Mouse (Mus musculus): ENCODE data around the gene Prex1. TPM values are rescaled to one million over a fixed set of nuclear protein-coding genes. Genes with fewer than 3 reads are reported as not detected.

Prex1 gene
- polyA plus RNA-seq, 1 experiment from 2014 or later: 16.1 TPM

DNA sequence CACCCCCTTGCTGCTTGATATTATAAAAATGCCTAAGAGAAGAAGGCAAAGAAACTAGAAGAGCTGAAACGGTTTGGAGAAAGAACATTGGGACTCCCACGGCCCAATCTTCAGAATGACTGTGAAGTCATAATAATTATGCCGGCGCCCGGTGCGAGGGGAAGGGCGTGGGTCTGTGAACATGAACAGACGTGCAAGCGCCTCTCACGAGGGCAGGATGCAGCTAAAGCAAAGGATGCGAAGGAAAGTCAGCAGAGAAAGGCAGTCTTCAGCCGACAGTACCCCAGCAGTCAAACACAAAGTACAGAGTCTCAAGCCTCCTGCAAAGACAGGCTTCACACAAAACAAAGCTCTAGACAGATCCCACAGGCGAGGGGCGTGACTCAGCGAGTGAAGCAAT, 49.1 kb downstream of the Prex1 start:
- Histone ChIP-seq H3K9ac (ENCODE audit: low read depth, low read length) (no peak overlapping the region), H3K9me3 (replicated peaks; ENCODE audit: control insufficient read depth, low read length) (no peaks in the 10 kb centered on the region), H3K4me2 (ENCODE audit: low read depth, low read length) (no peak overlapping the region), H3K36me3 (ENCODE audit: control insufficient read depth, insufficient read depth) (no peaks in the 10 kb centered on the region), H3K27ac (ENCODE audit: low read length) (no peak overlapping the region), H3K27me3 (ENCODE audit: control insufficient read depth, insufficient read depth, low read depth, low read length) (no peaks in the 10 kb centered on the region), H3K4me3 (ENCODE audit: low read depth, low read length) (no peak overlapping the region), H3K4me1 (ENCODE audit: control insufficient read depth, low read depth, low read length) (peaks cover 22% of the 10 kb centered on the region)
- WGBS (ENCODE audit: insufficient replicate concordance): 79% methylated on average over 15 of the region's 15 CpGs
- ATAC-seq (ENCODE audit: low read depth): no peak

DNA sequence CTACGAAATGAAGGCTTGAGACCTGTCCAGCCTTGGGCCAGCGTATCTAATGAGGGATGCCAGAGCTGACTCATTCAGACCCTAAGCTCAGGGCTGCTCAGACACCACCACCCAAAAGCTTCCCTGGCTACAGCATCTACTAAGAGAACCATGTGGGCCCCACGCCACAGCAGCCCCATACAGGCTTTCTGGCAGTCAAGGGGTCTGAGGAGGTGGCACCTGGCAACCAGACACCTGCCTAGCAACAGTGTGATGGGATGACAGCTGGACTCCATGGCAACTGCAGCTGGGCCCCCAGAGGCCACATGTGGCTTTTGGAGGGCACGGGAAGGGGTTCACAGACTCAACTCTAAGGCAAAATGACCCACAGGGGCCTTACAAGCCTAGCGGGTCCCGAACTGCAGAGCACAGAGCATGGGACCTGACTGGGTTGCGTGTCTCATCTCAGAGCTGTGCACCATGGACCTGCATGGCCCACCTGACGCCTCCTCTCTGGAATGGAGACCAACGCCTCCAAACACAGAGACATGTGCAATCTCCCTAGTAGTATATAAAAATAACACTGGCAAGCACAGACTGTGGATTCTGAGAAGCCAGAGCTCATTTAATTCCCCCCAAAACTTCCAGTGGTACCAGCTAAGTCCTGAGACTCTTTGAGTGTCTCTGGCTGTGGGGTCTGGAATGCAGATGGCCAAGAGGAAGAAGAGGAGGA, 50.2 kb downstream of the Prex1 start:
- Histone ChIP-seq H3K27ac (ENCODE audit: low read length) (no peak overlapping the region), H3K9ac (ENCODE audit: low read depth, low read length) (no peak overlapping the region), H3K4me1 (ENCODE audit: control insufficient read depth, low read depth, low read length) (peaks cover 22% of the 10 kb centered on the region), H3K36me3 (ENCODE audit: control insufficient read depth, insufficient read depth) (no peaks in the 10 kb centered on the region), H3K4me3 (ENCODE audit: low read depth, low read length) (no peak overlapping the region), H3K27me3 (ENCODE audit: control insufficient read depth, insufficient read depth, low read depth, low read length) (no peaks in the 10 kb centered on the region), H3K4me2 (ENCODE audit: low read depth, low read length) (no peak overlapping the region), H3K9me3 (replicated peaks; ENCODE audit: control insufficient read depth, low read length) (no peaks in the 10 kb centered on the region)
- ATAC-seq (ENCODE audit: low read depth): no peak
- 84% methylated on average over 9 of the region's 9 CpGs for WGBS (ENCODE audit: insufficient replicate concordance)

DNA sequence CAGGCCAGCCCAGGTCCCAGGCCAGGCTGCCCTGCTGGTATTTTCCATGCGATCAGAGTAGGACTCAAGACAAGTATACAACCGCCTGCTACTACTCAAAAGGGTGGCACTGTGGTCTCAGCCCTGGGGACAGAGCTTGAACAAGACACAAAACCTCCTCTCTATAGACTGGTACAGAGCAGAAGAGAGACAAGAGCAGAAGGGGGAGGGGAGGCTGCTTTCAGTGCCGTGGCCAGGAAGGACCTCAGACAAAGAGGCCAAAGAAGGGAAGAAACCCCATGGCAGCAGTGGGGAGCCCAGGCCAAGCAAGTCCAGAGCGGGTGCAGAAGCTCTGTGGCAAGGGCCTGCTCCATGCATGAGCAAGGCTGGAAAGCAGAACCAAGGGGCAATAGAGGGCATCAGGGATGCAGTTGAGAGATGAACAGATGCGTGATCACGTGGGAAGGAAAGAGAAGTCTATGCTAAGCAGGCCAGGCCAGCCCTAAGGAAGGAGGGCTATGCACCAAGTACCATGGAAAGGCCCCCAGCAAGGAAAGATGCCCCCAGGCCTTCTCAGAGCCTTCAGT, 51.0 kb downstream of the Prex1 start:
- no peaks in the 10 kb centered on the region for H3K36me3 ChIP-seq (ENCODE audit: control insufficient read depth, insufficient read depth)
- peaks cover 29% of the 10 kb centered on the region for H3K4me1 ChIP-seq (ENCODE audit: control insufficient read depth, low read depth, low read length)
- no peak for ATAC-seq (ENCODE audit: low read depth)
- H3K9me3 ChIP-seq (replicated peaks; ENCODE audit: control insufficient read depth, low read length): no peaks in the 10 kb centered on the region
- no peak overlapping the region for H3K4me3 ChIP-seq (ENCODE audit: low read depth, low read length)
- H3K27ac ChIP-seq (ENCODE audit: low read length): no peak overlapping the region
- H3K4me2 ChIP-seq (ENCODE audit: low read depth, low read length): no peak overlapping the region
- 63% methylated on average over 6 of the region's 6 CpGs for WGBS (ENCODE audit: insufficient replicate concordance)
- no peak overlapping the region for H3K9ac ChIP-seq (ENCODE audit: low read depth, low read length)
- H3K27me3 ChIP-seq (ENCODE audit: control insufficient read depth, insufficient read depth, low read depth, low read length): no peaks in the 10 kb centered on the region

DNA sequence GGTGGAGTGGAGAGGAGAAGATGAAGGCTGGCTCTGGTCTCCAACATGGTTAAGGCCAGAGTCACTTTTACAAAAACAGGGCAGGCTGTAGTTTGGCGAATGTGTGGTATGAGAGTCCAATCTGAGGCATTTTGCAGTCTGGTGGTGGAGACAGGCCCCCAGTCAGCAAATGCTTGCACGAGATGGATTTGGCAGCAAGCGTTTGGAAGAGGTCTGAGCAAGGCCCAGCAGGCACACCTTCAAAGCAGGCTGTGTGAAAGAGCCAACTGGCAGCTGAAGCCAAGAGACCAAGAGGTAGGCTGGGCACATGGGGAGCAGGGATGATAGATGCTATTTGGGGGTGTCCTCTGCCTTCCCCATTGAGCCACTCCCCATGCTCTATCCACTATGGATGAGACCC, 51.7 kb downstream of the Prex1 start:
- H3K9me3 ChIP-seq (replicated peaks; ENCODE audit: control insufficient read depth, low read length): no peaks in the 10 kb centered on the region
- no peak overlapping the region for H3K27ac ChIP-seq (ENCODE audit: low read length)
- H3K27me3 ChIP-seq (ENCODE audit: control insufficient read depth, insufficient read depth, low read depth, low read length): no peaks in the 10 kb centered on the region
- peaks cover 36% of the 10 kb centered on the region for H3K4me1 ChIP-seq (ENCODE audit: control insufficient read depth, low read depth, low read length)
- no peak for ATAC-seq (ENCODE audit: low read depth)
- 69% methylated on average over 3 of the region's 3 CpGs for WGBS (ENCODE audit: insufficient replicate concordance)
- H3K9ac ChIP-seq (ENCODE audit: low read depth, low read length): no peak overlapping the region
- no peak overlapping the region for H3K4me2 ChIP-seq (ENCODE audit: low read depth, low read length)
- no peak overlapping the region for H3K4me3 ChIP-seq (ENCODE audit: low read depth, low read length)
- H3K36me3 ChIP-seq (ENCODE audit: control insufficient read depth, insufficient read depth): no peaks in the 10 kb centered on the region

DNA sequence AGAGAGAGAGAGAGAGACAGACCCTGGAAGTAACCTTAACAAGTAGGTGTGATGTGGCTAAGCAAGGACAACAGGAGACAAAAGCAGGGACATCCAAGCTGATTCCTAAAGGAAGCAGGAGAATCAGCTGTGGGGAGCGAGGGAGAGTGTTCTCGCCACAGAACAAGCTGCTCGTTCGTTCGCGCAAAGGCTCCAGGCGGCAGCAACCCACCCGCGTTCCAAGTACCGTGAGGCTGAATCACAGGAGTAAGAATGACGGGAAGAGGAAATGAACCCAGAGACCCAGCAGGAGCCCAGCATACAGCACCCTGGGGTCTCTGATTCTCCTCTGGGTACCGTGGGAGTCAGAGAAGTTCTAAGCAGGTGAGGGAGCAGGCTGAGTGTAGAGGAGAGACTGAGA, 52.1 kb downstream of the Prex1 start:
- ATAC-seq (ENCODE audit: low read depth): no peak
- H3K4me1 ChIP-seq (ENCODE audit: control insufficient read depth, low read depth, low read length): peaks cover 38% of the 10 kb centered on the region

DNA sequence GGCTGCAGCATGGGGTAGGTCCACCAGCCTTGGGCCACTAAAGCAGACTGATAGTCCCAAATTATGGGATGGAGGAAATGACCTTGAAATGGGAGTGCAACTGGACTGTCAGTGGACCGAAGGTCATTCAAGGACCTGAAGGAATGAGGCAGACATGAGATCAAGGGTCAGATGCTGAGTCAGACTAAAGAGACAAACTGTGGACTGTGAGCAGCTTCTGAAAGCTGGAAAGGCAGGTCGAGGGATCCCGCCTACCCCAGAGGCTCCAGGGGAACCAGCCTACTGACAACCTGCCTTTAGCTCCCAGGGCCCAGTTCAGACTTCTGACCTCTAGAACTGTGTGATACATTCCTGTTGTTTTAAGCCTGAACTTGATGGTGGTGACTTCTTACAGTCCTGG, 55.3 kb downstream of the Prex1 start:
- no peaks in the 10 kb centered on the region for H3K9me3 ChIP-seq (replicated peaks; ENCODE audit: control insufficient read depth, low read length)
- H3K4me2 ChIP-seq (ENCODE audit: low read depth, low read length): no peak overlapping the region
- H3K4me3 ChIP-seq (ENCODE audit: low read depth, low read length): no peak overlapping the region
- H3K4me1 ChIP-seq (ENCODE audit: control insufficient read depth, low read depth, low read length): peaks cover 35% of the 10 kb centered on the region
- no peaks in the 10 kb centered on the region for H3K36me3 ChIP-seq (ENCODE audit: control insufficient read depth, insufficient read depth)
- no peak overlapping the region for H3K27ac ChIP-seq (ENCODE audit: low read length)
- WGBS (ENCODE audit: insufficient replicate concordance): 56% methylated on average over 3 of the region's 3 CpGs
- no peak overlapping the region for H3K9ac ChIP-seq (ENCODE audit: low read depth, low read length)
- ATAC-seq (ENCODE audit: low read depth): no peak
- H3K27me3 ChIP-seq (ENCODE audit: control insufficient read depth, insufficient read depth, low read depth, low read length): no peaks in the 10 kb centered on the region

More for the DNA sequence above, 52.1 kb downstream of the Prex1 start:
- H3K27me3 ChIP-seq (ENCODE audit: control insufficient read depth, insufficient read depth, low read depth, low read length): no peaks in the 10 kb centered on the region
- no peak overlapping the region for H3K9ac ChIP-seq (ENCODE audit: low read depth, low read length)
- no peak overlapping the region for H3K27ac ChIP-seq (ENCODE audit: low read length)
- H3K4me2 ChIP-seq (ENCODE audit: low read depth, low read length): no peak overlapping the region
- H3K4me3 ChIP-seq (ENCODE audit: low read depth, low read length): no peak overlapping the region
- H3K36me3 ChIP-seq (ENCODE audit: control insufficient read depth, insufficient read depth): no peaks in the 10 kb centered on the region
- no peaks in the 10 kb centered on the region for H3K9me3 ChIP-seq (replicated peaks; ENCODE audit: control insufficient read depth, low read length)
- 73% methylated on average over 12 of the region's 12 CpGs for WGBS (ENCODE audit: insufficient replicate concordance)

DNA sequence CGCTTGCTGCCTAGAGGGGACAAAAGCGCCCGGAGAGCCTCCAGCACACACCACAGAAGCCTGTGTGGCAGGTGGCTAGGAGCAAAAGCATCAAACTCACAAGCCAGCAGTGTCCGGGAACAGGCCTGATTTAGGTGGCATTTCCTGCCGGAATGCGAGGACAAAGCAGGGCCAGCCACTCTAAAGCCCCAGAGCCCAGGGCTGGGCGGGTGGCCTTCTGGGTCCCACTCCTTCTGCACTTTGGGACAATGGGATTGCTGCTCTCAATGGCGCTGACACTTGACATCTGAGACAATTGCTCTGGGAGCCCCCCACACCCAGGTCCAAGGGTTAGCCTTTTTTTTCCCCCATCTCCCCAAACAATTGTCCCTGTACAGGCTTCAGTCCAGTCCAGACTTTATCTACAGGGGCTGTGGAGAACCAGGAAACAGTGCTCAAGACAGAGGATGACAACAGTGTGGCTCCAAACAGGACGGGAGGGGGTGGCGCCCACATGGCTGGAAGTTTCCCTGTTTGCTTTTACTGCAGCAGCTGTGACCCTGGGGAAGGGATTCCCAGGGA, 56.1 kb downstream of the Prex1 start:
- 61% methylated on average over 10 of the region's 10 CpGs for WGBS (ENCODE audit: insufficient replicate concordance)
- Histone ChIP-seq H3K4me3 (ENCODE audit: low read depth, low read length) (no peak overlapping the region), H3K4me1 (ENCODE audit: control insufficient read depth, low read depth, low read length) (peaks cover 35% of the 10 kb centered on the region), H3K27ac (ENCODE audit: low read length) (no peak overlapping the region), H3K4me2 (ENCODE audit: low read depth, low read length) (no peak overlapping the region), H3K9ac (ENCODE audit: low read depth, low read length) (no peak overlapping the region), H3K36me3 (ENCODE audit: control insufficient read depth, insufficient read depth) (no peaks in the 10 kb centered on the region), H3K9me3 (replicated peaks; ENCODE audit: control insufficient read depth, low read length) (no peaks in the 10 kb centered on the region), H3K27me3 (ENCODE audit: control insufficient read depth, insufficient read depth, low read depth, low read length) (no peaks in the 10 kb centered on the region)
- no peak for ATAC-seq (ENCODE audit: low read depth)

DNA sequence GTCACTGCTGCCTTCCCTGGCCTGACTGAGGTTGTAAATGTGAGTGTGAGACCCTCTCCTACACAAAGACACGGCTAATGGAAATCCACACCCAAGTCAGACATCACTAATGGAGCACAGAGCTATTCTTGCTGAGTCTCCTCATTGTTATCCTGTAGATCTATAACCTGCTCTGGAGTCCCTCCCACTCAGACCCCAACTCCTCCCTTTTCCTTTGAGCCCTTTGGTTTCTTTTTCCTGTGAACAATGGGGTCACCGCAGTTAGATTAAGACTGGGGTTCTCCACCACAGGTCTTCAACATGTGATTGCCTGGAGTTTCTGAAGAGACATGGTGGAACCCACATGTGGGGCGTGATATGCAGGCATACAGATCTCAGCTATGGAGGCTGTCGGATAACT, 57.0 kb downstream of the Prex1 start:
- no peak overlapping the region for H3K4me3 ChIP-seq (ENCODE audit: low read depth, low read length)
- ATAC-seq (ENCODE audit: low read depth): no peak
- no peaks in the 10 kb centered on the region for H3K27me3 ChIP-seq (ENCODE audit: control insufficient read depth, insufficient read depth, low read depth, low read length)
- H3K9me3 ChIP-seq (replicated peaks; ENCODE audit: control insufficient read depth, low read length): no peaks in the 10 kb centered on the region
- H3K4me2 ChIP-seq (ENCODE audit: low read depth, low read length): peak overlapping the region; percentile 9; the same call in 1 of the 2 replicates
- H3K9ac ChIP-seq (ENCODE audit: low read depth, low read length): no peak overlapping the region
- H3K4me1 ChIP-seq (ENCODE audit: control insufficient read depth, low read depth, low read length): peaks cover 35% of the 10 kb centered on the region
- 0 out of 2 replicates have a peak overlapping the region, but pooled peaks have one; percentile 11 for H3K27ac ChIP-seq (ENCODE audit: low read length)
- 23% methylated on average over 4 of the region's 4 CpGs for WGBS (ENCODE audit: insufficient replicate concordance)
- H3K36me3 ChIP-seq (ENCODE audit: control insufficient read depth, insufficient read depth): no peaks in the 10 kb centered on the region

Measured in liver, embryonic 16.5 days (tissue).